Mouse (Mus musculus): Measurements from ENCODE around the gene Pam16. TPM values are rescaled to one million over a fixed set of nuclear protein-coding genes. Genes with fewer than 3 reads are reported as not detected.
A peak's percentile ranks its signal among the peaks of the same experiment; 100 is the strongest.

Pam16 gene
- polyA plus RNA-seq, 1 experiment from 2014 or later = 74.5 TPM

- H3K4me1 ChIP-seq (replicated peaks) = peaks cover 71% of the 10 kb centered on the region
- peak; percentile 11 for ATAC-seq
Measured at GRCm38 (mm10) chr16:4606431-4607084, 18.2 kb downstream of the Pam16 start.

DNA sequence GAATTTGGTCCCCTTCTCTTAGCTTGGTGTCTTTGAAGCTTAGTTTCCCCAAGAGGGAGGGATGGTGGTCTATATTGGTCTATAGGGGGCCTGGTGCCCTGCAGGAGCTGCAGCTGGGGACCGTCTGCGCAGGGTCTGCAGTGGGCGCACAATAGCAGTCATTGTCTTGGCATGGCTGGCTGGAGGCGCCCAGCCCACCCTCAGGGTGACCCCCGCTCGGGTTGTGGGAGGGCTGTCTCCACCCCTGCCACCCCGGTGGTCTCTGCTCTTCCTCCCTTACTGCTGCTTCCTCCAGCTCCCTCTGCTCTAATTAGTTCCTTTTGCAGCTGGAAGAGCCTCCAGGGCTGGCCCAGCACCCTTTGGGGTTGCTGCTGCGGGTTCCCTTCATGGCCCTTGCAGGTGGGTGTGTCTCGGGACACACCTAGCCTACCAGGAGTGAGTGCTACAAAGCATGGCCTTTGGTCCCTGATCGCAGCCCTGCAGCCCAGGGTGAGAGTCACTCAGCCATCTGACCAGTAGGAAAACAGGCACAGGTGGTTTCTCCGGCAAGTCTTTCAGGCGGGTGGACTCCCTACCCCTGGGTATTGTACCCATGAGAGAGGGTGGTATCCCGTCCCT, 19.2 kb downstream of the Pam16 start:
- Histone ChIP-seq H3K9ac (peak overlapping the region; percentile 8; the same call in 1 of the 2 replicates), H3K36me3 (0 out of 2 replicates have a peak, but pooled peaks cover 2% of the 10 kb centered on the region), H3K4me1 (replicated peaks) (peaks cover 81% of the 10 kb centered on the region), H3K9me3 (no peaks in the 10 kb centered on the region), H3K4me3 (replicated peaks) (no peak overlapping the region), H3K27ac (peak overlapping the region; percentile 82), H3K27me3 (replicated peaks) (no peaks in the 10 kb centered on the region), H3K4me2 (replicated peaks) (peak overlapping the region; percentile 45)
- 45% methylated on average over 13 of the region's 13 CpGs for WGBS
- ATAC-seq = peak; percentile 63

More at GRCm38 (mm10) chr16:4606431-4607084, 18.2 kb downstream of the Pam16 start:
- H3K36me3 ChIP-seq = peaks cover 10% of the 10 kb centered on the region
- WGBS = 12% methylated on average over 5 of the region's 5 CpGs
- H3K4me3 ChIP-seq (replicated peaks) = no peak overlapping the region
- no peak overlapping the region for H3K9ac ChIP-seq
- H3K9me3 ChIP-seq = no peaks in the 10 kb centered on the region
- no peaks in the 10 kb centered on the region for H3K27me3 ChIP-seq (replicated peaks)
- H3K27ac ChIP-seq = peak overlapping the region; percentile 82
- peak overlapping the region; percentile 45 for H3K4me2 ChIP-seq (replicated peaks)

DNA sequence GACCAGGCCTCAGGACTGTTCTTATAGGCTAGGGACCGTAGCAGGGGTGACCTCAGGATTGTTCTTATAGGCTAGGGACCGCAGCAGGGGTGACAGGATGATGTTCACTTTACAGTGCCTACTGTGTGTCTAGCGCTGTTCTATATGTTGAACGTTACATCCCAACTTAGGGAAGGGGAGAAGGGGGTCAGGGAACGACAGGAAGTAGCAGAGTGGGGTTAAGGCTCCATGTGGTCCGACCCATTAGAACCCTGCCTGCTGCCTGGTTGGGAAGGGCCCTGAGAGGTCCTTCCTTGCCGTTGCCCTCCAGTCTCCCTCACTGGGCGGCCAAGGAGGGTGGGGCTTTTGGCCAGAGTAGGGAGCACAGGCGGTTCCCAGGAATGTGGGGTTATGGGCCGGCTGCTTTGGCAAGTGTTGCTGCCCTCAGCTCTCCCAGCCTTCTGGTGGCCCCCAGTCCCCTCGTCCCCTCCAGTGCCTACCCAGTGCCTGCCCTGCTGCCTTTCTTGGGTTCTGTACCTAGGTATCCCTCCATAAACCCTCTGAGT, 20.4 kb downstream of the Pam16 start:
- H3K9ac ChIP-seq = peak overlapping the region; percentile 23; the same call in 1 of the 2 replicates
- H3K4me3 ChIP-seq (replicated peaks) = no peak overlapping the region
- no peaks in the 10 kb centered on the region for H3K9me3 ChIP-seq
- H3K27me3 ChIP-seq (replicated peaks) = no peaks in the 10 kb centered on the region
- peaks cover 92% of the 10 kb centered on the region for H3K4me1 ChIP-seq (replicated peaks)
- peak overlapping the region; percentile 26 for H3K4me2 ChIP-seq (replicated peaks)
- WGBS = 48% methylated on average over 11 of the region's 11 CpGs
- ATAC-seq = no peak
- peak overlapping the region; percentile 81; the same call in 1 of the 2 replicates for H3K27ac ChIP-seq
- H3K36me3 ChIP-seq = no peaks in the 10 kb centered on the region

DNA sequence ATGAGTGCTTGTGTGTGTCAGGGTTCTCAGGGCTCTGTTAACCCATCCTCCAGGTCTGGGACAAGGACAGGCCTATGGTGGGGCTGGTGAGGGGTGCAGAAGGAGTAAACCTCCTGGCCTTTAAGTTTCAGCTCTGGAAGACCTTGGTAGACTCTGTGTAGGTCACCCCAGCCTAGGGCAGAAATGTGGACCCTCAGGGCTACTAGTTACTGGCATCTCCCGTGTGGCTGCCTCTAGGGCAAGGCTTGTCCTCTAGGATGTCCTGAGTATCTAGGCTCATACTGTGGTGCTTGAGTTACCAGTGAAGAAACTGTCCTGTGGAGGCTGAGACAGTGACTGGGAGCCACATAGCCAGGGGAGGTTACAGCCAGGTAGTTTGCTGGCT, 21.3 kb downstream of the Pam16 start:
- Histone ChIP-seq H3K27ac (peak overlapping the region; percentile 81), H3K4me2 (replicated peaks) (peak overlapping the region; percentile 19; the same call in 1 of the 2 replicates), H3K36me3 (no peaks in the 10 kb centered on the region), H3K4me3 (replicated peaks) (no peak overlapping the region), H3K9ac (peak overlapping the region; percentile 31; the same call in 1 of the 2 replicates), H3K9me3 (no peaks in the 10 kb centered on the region), H3K4me1 (replicated peaks) (peaks cover 98% of the 10 kb centered on the region), H3K27me3 (replicated peaks) (no peaks in the 10 kb centered on the region)
- ATAC-seq = no peak
- WGBS = 39% methylated on average over 1 of the region's 1 CpGs

GRCm38 (mm10) chr16:4602766-4603452, 21.9 kb downstream of the Pam16 start:
- 17% methylated on average over 7 of the region's 7 CpGs for WGBS
- Histone ChIP-seq H3K4me2 (replicated peaks) (peak overlapping the region; percentile 26; the same call in 1 of the 2 replicates), H3K27me3 (replicated peaks) (no peaks in the 10 kb centered on the region), H3K9me3 (no peaks in the 10 kb centered on the region), H3K4me3 (replicated peaks) (no peak overlapping the region), H3K36me3 (no peaks in the 10 kb centered on the region), H3K4me1 (replicated peaks) (peaks cover 98% of the 10 kb centered on the region), H3K27ac (peak overlapping the region; percentile 81), H3K9ac (peak overlapping the region; percentile 31; the same call in 1 of the 2 replicates)
- ATAC-seq = no peak

- peak; percentile 67 for ATAC-seq
- Histone ChIP-seq H3K36me3 (no peaks in the 10 kb centered on the region), H3K9me3 (no peaks in the 10 kb centered on the region), H3K27ac (peak overlapping the region; percentile 81), H3K27me3 (replicated peaks) (no peaks in the 10 kb centered on the region), H3K4me2 (replicated peaks) (peak overlapping the region; percentile 26; the same call in 1 of the 2 replicates), H3K9ac (no peak overlapping the region), H3K4me1 (replicated peaks) (peaks cover 98% of the 10 kb centered on the region), H3K4me3 (replicated peaks) (no peak overlapping the region)
- WGBS = 14% methylated on average over 3 of the region's 3 CpGs
Measured at GRCm38 (mm10) chr16:4602189-4602588, 22.6 kb downstream of the Pam16 start.

- H3K36me3 ChIP-seq = no peaks in the 10 kb centered on the region
- peak overlapping the region; percentile 19; the same call in 1 of the 2 replicates for H3K27ac ChIP-seq
- no peak for ATAC-seq
- no peaks in the 10 kb centered on the region for H3K27me3 ChIP-seq (replicated peaks)
- no peak overlapping the region for H3K4me2 ChIP-seq (replicated peaks)
- H3K9ac ChIP-seq = no peak overlapping the region
- 65% methylated on average over 9 of the region's 9 CpGs for WGBS
- no peaks in the 10 kb centered on the region for H3K9me3 ChIP-seq
- no peak overlapping the region for H3K4me3 ChIP-seq (replicated peaks)
- peaks cover 98% of the 10 kb centered on the region for H3K4me1 ChIP-seq (replicated peaks)
Measured at GRCm38 (mm10) chr16:4600701-4601310, 24.0 kb downstream of the Pam16 start.

DNA sequence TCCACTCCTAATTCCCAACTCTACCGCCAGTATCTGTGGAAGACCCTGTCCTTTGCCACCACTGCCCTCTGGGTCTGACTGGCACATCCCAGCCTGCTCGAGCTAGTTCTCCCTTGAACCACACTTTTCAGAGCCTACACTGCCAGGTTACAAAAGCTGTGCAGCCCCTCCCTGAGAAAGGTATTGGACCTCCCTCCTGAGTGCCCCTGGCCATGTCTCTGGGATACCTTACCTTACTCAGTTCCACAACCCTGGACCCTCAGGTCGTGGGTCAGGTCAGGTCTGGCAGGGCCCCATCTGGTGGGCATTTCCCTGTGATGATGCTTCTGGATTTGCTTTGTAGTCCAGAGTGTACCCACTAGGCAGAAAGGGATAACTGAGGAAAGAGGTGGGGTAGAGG, 25.2 kb downstream of the Pam16 start:
- Histone ChIP-seq H3K9me3 (no peaks in the 10 kb centered on the region), H3K36me3 (no peaks in the 10 kb centered on the region), H3K4me2 (replicated peaks) (no peak overlapping the region), H3K27me3 (replicated peaks) (no peaks in the 10 kb centered on the region), H3K4me1 (replicated peaks) (peaks cover 92% of the 10 kb centered on the region), H3K9ac (no peak overlapping the region), H3K4me3 (replicated peaks) (no peak overlapping the region), H3K27ac (no peak overlapping the region)
- 78% methylated on average over 3 of the region's 3 CpGs for WGBS
- no peak for ATAC-seq

GRCm38 (mm10) chr16:4598891-4599543, 25.8 kb downstream of the Pam16 start:
- Histone ChIP-seq H3K4me1 (replicated peaks) (peaks cover 86% of the 10 kb centered on the region), H3K27me3 (replicated peaks) (no peaks in the 10 kb centered on the region), H3K36me3 (no peaks in the 10 kb centered on the region), H3K4me3 (replicated peaks) (no peak overlapping the region), H3K9me3 (no peaks in the 10 kb centered on the region), H3K4me2 (replicated peaks) (peak overlapping the region; percentile 27; the same call in 1 of the 2 replicates), H3K27ac (no peak overlapping the region), H3K9ac (0 out of 2 replicates have a peak overlapping the region, but pooled peaks have one; percentile 13)
- ATAC-seq = no peak
- 23% methylated on average over 6 of the region's 6 CpGs for WGBS

DNA sequence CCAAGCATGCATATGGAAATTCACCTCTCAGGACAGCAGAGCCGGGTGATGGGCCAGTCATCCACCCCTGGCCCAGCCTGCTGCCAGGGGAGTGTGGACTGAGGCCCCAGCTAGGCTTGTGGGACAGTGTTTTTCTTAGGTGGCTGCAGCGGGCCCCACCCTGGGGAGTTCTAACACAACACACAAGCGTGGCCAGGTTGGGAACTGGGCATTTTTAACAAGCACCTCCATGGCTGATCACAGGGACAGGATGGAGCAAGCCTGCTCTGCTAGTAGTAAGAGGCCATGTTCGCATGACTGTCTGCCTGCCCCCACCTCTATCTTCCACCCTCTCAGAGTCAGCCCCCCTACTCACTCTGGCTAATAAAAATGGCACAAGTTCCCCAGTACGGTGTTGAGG, 26.7 kb downstream of the Pam16 start:
- H3K27me3 ChIP-seq (replicated peaks) = no peaks in the 10 kb centered on the region
- H3K27ac ChIP-seq = 0 out of 2 replicates have a peak overlapping the region, but pooled peaks have one; percentile 13
- no peaks in the 10 kb centered on the region for H3K9me3 ChIP-seq
- WGBS = 62% methylated on average over 5 of the region's 5 CpGs
- peaks cover 79% of the 10 kb centered on the region for H3K4me1 ChIP-seq (replicated peaks)
- ATAC-seq = no peak
- H3K4me3 ChIP-seq (replicated peaks) = no peak overlapping the region
- H3K36me3 ChIP-seq = no peaks in the 10 kb centered on the region
- H3K4me2 ChIP-seq (replicated peaks) = peak overlapping the region; percentile 91
- peak overlapping the region; percentile 15; the same call in 1 of the 2 replicates for H3K9ac ChIP-seq

GRCm38 (mm10) chr16:4597296-4597695, 27.5 kb downstream of the Pam16 start:
- no peak overlapping the region for H3K9ac ChIP-seq
- no peaks in the 10 kb centered on the region for H3K27me3 ChIP-seq (replicated peaks)
- ATAC-seq = no peak
- no peaks in the 10 kb centered on the region for H3K9me3 ChIP-seq
- H3K27ac ChIP-seq = peak overlapping the region; percentile 13; the same call in 1 of the 2 replicates
- peaks cover 75% of the 10 kb centered on the region for H3K4me1 ChIP-seq (replicated peaks)
- 47% methylated on average over 7 of the region's 7 CpGs for WGBS
- H3K4me2 ChIP-seq (replicated peaks) = peak overlapping the region; percentile 91
- no peaks in the 10 kb centered on the region for H3K36me3 ChIP-seq
- H3K4me3 ChIP-seq (replicated peaks) = peak overlapping the region; percentile 22; the same call in 1 of the 2 replicates
